Mouse (Mus musculus): ENCODE measurements at regions not wholly inside any gene's neighbourhood (a gene's known extent, or its start where the extent isn't known, plus 50 kb on each side); places are given as distances from the start of the nearest gene placed in this dataset.

DNA sequence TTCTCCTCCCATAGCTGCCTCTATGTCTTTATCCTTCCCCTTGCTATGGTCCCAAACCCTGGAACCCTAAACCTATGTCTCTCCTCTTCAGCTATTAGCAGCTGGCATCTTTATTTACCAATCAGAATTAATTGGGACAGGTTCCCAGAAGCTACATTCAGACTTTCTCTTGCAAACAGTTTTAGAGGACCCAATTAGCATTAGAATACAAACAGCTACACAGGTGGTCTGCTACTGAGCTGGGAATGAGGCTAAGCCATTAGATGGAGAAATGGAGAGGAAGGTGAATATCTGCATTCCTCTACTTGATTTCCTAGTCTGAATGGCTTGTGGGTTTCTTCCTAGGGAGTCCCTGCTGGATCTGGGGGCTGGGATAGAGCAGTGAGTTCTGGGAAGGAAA lies 611.9 kb downstream of the A830018L16Rik start:
- TF ChIP-seq ZC3H11A (IDR thresholded peaks at IDR 0.05; ENCODE audit: borderline replicate concordance, low read depth, low read length) (no peak), MAFK (IDR thresholded peaks at IDR 0.05; ENCODE audit: insufficient read depth, low read depth, low read length) (no peak), ZNF384 (IDR thresholded peaks at IDR 0.05; ENCODE audit: low read depth, low read length) (no peak), CHD2 (IDR thresholded peaks at IDR 0.05; ENCODE audit: low read depth, low read length) (no peak), HCFC1 (IDR thresholded peaks at IDR 0.05; ENCODE audit: borderline replicate concordance, insufficient read depth, low read length) (no peak)
- peak; percentile 39 for DNase-seq (ENCODE audit: low read depth, low spot score)
- Histone ChIP-seq H3K36me3 (ENCODE audit: control insufficient read depth, insufficient read depth, low read length, poor library complexity, severe bottlenecking) (no peaks in the 10 kb centered on the region), H3K4me1 (ENCODE audit: control insufficient read depth in 2 of 2, insufficient read depth in 2 of 2, low read length in 2 of 2, poor library complexity in 1 of 2) (no peaks in the 10 kb centered on the region), H3K4me3 (ENCODE audit: insufficient read depth in 1 of 2, low read depth in 1 of 2, low read length in 2 of 2, poor library complexity in 1 of 2, severe bottlenecking in 1 of 2) (no peak overlapping the region), H3K9ac (ENCODE audit: insufficient read depth, low read depth, low read length, poor library complexity, severe bottlenecking) (no peak overlapping the region), H3K9me3 (ENCODE audit: control insufficient read depth, insufficient read depth, low read depth, low read length) (peaks cover 2% of the 10 kb centered on the region; the same call in 1 of the 2 replicates), H3K27ac (ENCODE audit: insufficient read depth, low read depth, low read length, poor library complexity, severe bottlenecking) (no peak overlapping the region)
- in situ Hi-C loops (cut with MboI; ENCODE audit: low sequenced_read_pairs in 2 of 2, unreplicated experiment in 2 of 2): no loop called here

DNA sequence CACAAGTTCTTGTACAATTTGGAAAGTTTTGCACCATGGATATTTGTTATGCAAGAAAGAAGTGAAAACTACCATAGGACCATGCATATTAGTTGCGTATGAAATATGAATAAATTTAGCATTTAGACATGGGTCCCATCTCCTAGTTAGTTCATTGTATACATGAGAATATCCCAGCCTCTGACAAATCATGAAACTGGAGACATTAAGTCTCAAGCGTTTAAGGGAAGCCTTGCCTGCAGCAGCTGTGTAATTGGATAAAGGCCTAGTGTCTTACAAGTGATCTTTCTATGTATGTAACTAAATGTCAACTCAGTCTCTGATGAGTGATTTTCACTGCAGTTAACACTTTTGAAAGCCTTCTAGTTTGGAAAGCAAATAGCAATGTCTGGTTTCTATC lies 613.5 kb downstream of the A830018L16Rik start:
- DNase-seq (ENCODE audit: low read depth, low spot score): no peak
- Histone ChIP-seq H3K4me1 (ENCODE audit: control insufficient read depth in 2 of 2, insufficient read depth in 2 of 2, low read length in 2 of 2, poor library complexity in 1 of 2) (no peaks in the 10 kb centered on the region), H3K27ac (ENCODE audit: insufficient read depth, low read depth, low read length, poor library complexity, severe bottlenecking) (no peak overlapping the region), H3K4me3 (ENCODE audit: insufficient read depth in 1 of 2, low read depth in 1 of 2, low read length in 2 of 2, poor library complexity in 1 of 2, severe bottlenecking in 1 of 2) (no peak overlapping the region), H3K9ac (ENCODE audit: insufficient read depth, low read depth, low read length, poor library complexity, severe bottlenecking) (no peak overlapping the region), H3K36me3 (ENCODE audit: control insufficient read depth, insufficient read depth, low read length, poor library complexity, severe bottlenecking) (no peaks in the 10 kb centered on the region), H3K9me3 (ENCODE audit: control insufficient read depth, insufficient read depth, low read depth, low read length) (peaks cover 2% of the 10 kb centered on the region; the same call in 1 of the 2 replicates)
- TF ChIP-seq ZNF384 (IDR thresholded peaks at IDR 0.05; ENCODE audit: low read depth, low read length) (no peak), HCFC1 (IDR thresholded peaks at IDR 0.05; ENCODE audit: borderline replicate concordance, insufficient read depth, low read length) (no peak), MAFK (IDR thresholded peaks at IDR 0.05; ENCODE audit: insufficient read depth, low read depth, low read length) (no peak), ZC3H11A (IDR thresholded peaks at IDR 0.05; ENCODE audit: borderline replicate concordance, low read depth, low read length) (no peak), CHD2 (IDR thresholded peaks at IDR 0.05; ENCODE audit: low read depth, low read length) (no peak)
- in situ Hi-C loops (cut with MboI; ENCODE audit: low sequenced_read_pairs in 2 of 2, unreplicated experiment in 2 of 2): no loop called here

- H3K4me3 ChIP-seq (ENCODE audit: insufficient read depth in 1 of 2, low read depth in 1 of 2, low read length in 2 of 2, poor library complexity in 1 of 2, severe bottlenecking in 1 of 2): no peak overlapping the region
- H3K9me3 ChIP-seq (ENCODE audit: control insufficient read depth, insufficient read depth, low read depth, low read length): peaks cover 2% of the 10 kb centered on the region; the same call in 1 of the 2 replicates
- no peak for TF ChIP-seq HCFC1 (IDR thresholded peaks at IDR 0.05; ENCODE audit: borderline replicate concordance, insufficient read depth, low read length)
- no peak for TF ChIP-seq ZC3H11A (IDR thresholded peaks at IDR 0.05; ENCODE audit: borderline replicate concordance, low read depth, low read length)
- TF ChIP-seq MAFK (IDR thresholded peaks at IDR 0.05; ENCODE audit: insufficient read depth, low read depth, low read length): no peak
- TF ChIP-seq ZNF384 (IDR thresholded peaks at IDR 0.05; ENCODE audit: low read depth, low read length): no peak
- no peak for TF ChIP-seq CHD2 (IDR thresholded peaks at IDR 0.05; ENCODE audit: low read depth, low read length)
- no peaks in the 10 kb centered on the region for H3K4me1 ChIP-seq (ENCODE audit: control insufficient read depth in 2 of 2, insufficient read depth in 2 of 2, low read length in 2 of 2, poor library complexity in 1 of 2)
- H3K9ac ChIP-seq (ENCODE audit: insufficient read depth, low read depth, low read length, poor library complexity, severe bottlenecking): no peak overlapping the region
- in situ Hi-C loops (cut with MboI; ENCODE audit: low sequenced_read_pairs in 2 of 2, unreplicated experiment in 2 of 2): no loop called here
- H3K36me3 ChIP-seq (ENCODE audit: control insufficient read depth, insufficient read depth, low read length, poor library complexity, severe bottlenecking): no peaks in the 10 kb centered on the region
- DNase-seq (ENCODE audit: low read depth, low spot score): no peak
- no peak overlapping the region for H3K27ac ChIP-seq (ENCODE audit: insufficient read depth, low read depth, low read length, poor library complexity, severe bottlenecking)
Measured at GRCm38 (mm10) chr1:12028074-12028473, 614.2 kb downstream of the A830018L16Rik start.

GRCm38 (mm10) chr1:12051931-12052482 lies 638.1 kb downstream of the A830018L16Rik start:
- Histone ChIP-seq H3K9me3 (ENCODE audit: control insufficient read depth, insufficient read depth, low read depth, low read length) (no peaks in the 10 kb centered on the region), H3K36me3 (ENCODE audit: control insufficient read depth, insufficient read depth, low read length, poor library complexity, severe bottlenecking) (no peaks in the 10 kb centered on the region), H3K4me3 (ENCODE audit: insufficient read depth in 1 of 2, low read depth in 1 of 2, low read length in 2 of 2, poor library complexity in 1 of 2, severe bottlenecking in 1 of 2) (no peak overlapping the region), H3K27ac (ENCODE audit: insufficient read depth, low read depth, low read length, poor library complexity, severe bottlenecking) (no peak overlapping the region), H3K4me1 (ENCODE audit: control insufficient read depth in 2 of 2, insufficient read depth in 2 of 2, low read length in 2 of 2, poor library complexity in 1 of 2) (no peaks in the 10 kb centered on the region), H3K9ac (ENCODE audit: insufficient read depth, low read depth, low read length, poor library complexity, severe bottlenecking) (no peak overlapping the region)
- no peak for DNase-seq (ENCODE audit: low read depth, low spot score)
- in situ Hi-C loops (cut with MboI; ENCODE audit: low sequenced_read_pairs in 2 of 2, unreplicated experiment in 2 of 2): no loop called here
- TF ChIP-seq MAFK (IDR thresholded peaks at IDR 0.05; ENCODE audit: insufficient read depth, low read depth, low read length) (no peak), ZC3H11A (IDR thresholded peaks at IDR 0.05; ENCODE audit: borderline replicate concordance, low read depth, low read length) (no peak), HCFC1 (IDR thresholded peaks at IDR 0.05; ENCODE audit: borderline replicate concordance, insufficient read depth, low read length) (no peak), ZNF384 (IDR thresholded peaks at IDR 0.05; ENCODE audit: low read depth, low read length) (no peak), CHD2 (IDR thresholded peaks at IDR 0.05; ENCODE audit: low read depth, low read length) (no peak)
